Mouse (Mus musculus) kidney, postnatal 0 days (tissue): ENCODE measurements at regions not wholly inside any gene's neighbourhood (a gene's known extent, or its start where the extent isn't known, plus 50 kb on each side); places are given as distances from the start of the nearest gene placed in this dataset.

ENCODE experiments used
- ATAC-seq: fragments of 200-750 bp; cut with Nextera tagmentation; replicated peaks from 2 replicates; pipeline ENCODE4 v1.8.0; 2017; ENCODE audit warnings: low read depth, moderate number of reproducible peaks, moderate TSS enrichment, moderate library complexity; ENCODE audit not compliant: low FRiP score
- DNase-seq: peaks from one replicate; pipeline ENCODE4 v3.0.0-alpha.2; 2016; ENCODE audit warnings: low spot score
- H3K27ac ChIP-seq: fragments of 300-500 bp; sonication (generic); 2 replicates; pipeline ENCODE4 v1.5.1; 2014; ENCODE audit warnings: mild to moderate bottlenecking
- H3K27me3 ChIP-seq: fragments of 300-500 bp; sonication (generic); 2 replicates; pipeline ENCODE4 v1.6.1; 2014; ENCODE audit warnings: low read length, mixed read lengths; ENCODE audit not compliant: insufficient read depth
- H3K36me3 ChIP-seq: fragments of 300-500 bp; sonication (generic); 2 replicates; pipeline ENCODE4 v1.6.1; 2014; ENCODE audit warnings: low read length, mixed read lengths; ENCODE audit not compliant: insufficient read depth
- H3K4me1 ChIP-seq: fragments of 300-500 bp; sonication (generic); replicated peaks from 2 replicates; pipeline ENCODE4 v1.6.1; 2014; ENCODE audit warnings: antibody characterized with exemption, low read length, mixed read lengths; ENCODE audit not compliant: insufficient read depth
- H3K4me2 ChIP-seq: fragments of 300-500 bp; sonication (generic); 2 replicates; pipeline ENCODE4 v1.6.1; 2014; ENCODE audit warnings: mild to moderate bottlenecking, low read length, moderate library complexity, mixed read lengths
- H3K4me3 ChIP-seq: fragments of 300-500 bp; sonication (generic); replicated peaks from 2 replicates; pipeline ENCODE4 v1.5.1; 2014; ENCODE audit warnings: low read depth, low read length
- H3K9ac ChIP-seq: fragments of 300-500 bp; sonication (generic); 2 replicates; pipeline ENCODE4 v1.6.1; 2014; ENCODE audit warnings: low read depth, low read length
- H3K9me3 ChIP-seq: fragments of 300-500 bp; sonication (generic); replicated peaks from 2 replicates; pipeline ENCODE4 v1.6.1; 2016; ENCODE audit warnings: low read length, inconsistent platforms, mixed read lengths
- CTCF ChIP-seq: IDR thresholded peaks from 2 replicates; pipeline ENCODE4 v1.5.1; 2016; ENCODE audit warnings: antibody characterized with exemption, low read depth, mild to moderate bottlenecking, moderate library complexity
- WGBS: fragments of 180-500 bp; shearing (Covaris S2); extraction: QIAGEN DNeasy Blood & Tissue Kit; methylation state at CpG from one replicate; pipeline ENCODE4 v1.1.7; 2014; 5-methylcytosine and 5-hydroxymethylcytosine counted together

DNA sequence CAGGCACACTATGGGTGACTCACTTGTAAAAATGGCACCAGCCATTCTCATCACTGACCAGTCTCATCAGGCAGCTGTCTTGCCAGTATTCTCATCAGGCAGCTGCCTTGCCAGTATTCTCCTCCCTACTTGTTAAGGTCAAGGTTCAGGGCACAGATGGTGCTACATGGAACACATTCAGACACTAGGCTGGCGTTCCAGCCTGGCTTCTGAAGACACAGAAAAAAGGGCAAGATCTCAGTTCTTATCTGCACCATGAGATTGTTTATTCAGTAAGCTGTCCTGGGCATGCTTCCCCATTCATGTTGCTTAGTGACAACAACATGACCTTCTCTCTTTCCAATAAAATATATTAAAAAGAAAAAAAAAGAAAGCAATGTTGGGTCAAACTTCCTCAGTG is 90.7 kb upstream of the Itgb1 start:
- H3K9me3 ChIP-seq: no peaks in the 10 kb centered on the region
- ATAC-seq (no peak), DNase-seq (peak; percentile 25)
- no peaks in the 10 kb centered on the region for H3K36me3 ChIP-seq
- 21% methylated on average over 1 of the region's 1 CpGs for WGBS
- H3K4me3 ChIP-seq: no peak overlapping the region
- H3K27me3 ChIP-seq: no peaks in the 10 kb centered on the region
- no peak overlapping the region for H3K9ac ChIP-seq
- no peaks in the 10 kb centered on the region for H3K4me1 ChIP-seq
- no peak overlapping the region for H3K27ac ChIP-seq
- TF ChIP-seq CTCF: no peak
- H3K4me2 ChIP-seq: no peak overlapping the region

DNA sequence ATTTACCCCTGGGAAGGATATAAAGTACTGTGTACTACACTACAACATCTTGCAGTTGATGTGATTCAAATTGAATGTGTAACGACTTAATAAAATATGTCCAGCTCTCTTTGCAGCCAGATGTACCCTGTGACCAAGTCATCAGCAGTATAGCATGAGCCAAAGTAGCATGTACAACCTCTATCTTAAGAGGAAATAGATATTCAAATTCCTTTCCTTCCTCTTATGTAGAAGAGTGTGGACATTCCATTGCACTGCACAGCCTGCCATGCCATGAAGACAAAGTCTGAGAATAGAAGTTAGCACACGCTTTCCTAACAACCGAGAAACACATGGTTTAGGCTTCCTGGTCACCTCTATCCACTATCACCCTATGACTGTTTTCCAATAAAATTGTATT is 79.9 kb upstream of the Itgb1 start:
- TF ChIP-seq CTCF: no peak
- H3K27me3 ChIP-seq: no peaks in the 10 kb centered on the region
- no peaks in the 10 kb centered on the region for H3K9me3 ChIP-seq
- no peak overlapping the region for H3K9ac ChIP-seq
- no peaks in the 10 kb centered on the region for H3K36me3 ChIP-seq
- no peak overlapping the region for H3K4me2 ChIP-seq
- WGBS: 89% methylated on average over 3 of the region's 3 CpGs
- H3K4me1 ChIP-seq: no peaks in the 10 kb centered on the region
- H3K27ac ChIP-seq: no peak overlapping the region
- DNase-seq (no peak), ATAC-seq (no peak)
- no peak overlapping the region for H3K4me3 ChIP-seq

- Histone ChIP-seq H3K36me3 (no peaks in the 10 kb centered on the region), H3K27me3 (no peaks in the 10 kb centered on the region), H3K27ac (no peak overlapping the region), H3K4me3 (no peak overlapping the region), H3K9ac (no peak overlapping the region), H3K4me1 (no peaks in the 10 kb centered on the region), H3K9me3 (no peaks in the 10 kb centered on the region), H3K4me2 (no peak overlapping the region)
- ATAC-seq (no peak), DNase-seq (peak; percentile 70)
- no peak; the same call in 1 of the 2 replicates for TF ChIP-seq CTCF
- WGBS: 29% methylated on average over 2 of the region's 2 CpGs
These were observed 76.6 kb upstream of the Itgb1 start for GRCm38 (mm10) chr8:128608876-128609275.

GRCm38 (mm10) chr8:128612607-128613006 is 72.8 kb upstream of the Itgb1 start:
- Histone ChIP-seq H3K4me3 (no peak overlapping the region), H3K9ac (no peak overlapping the region), H3K4me1 (no peaks in the 10 kb centered on the region), H3K4me2 (no peak overlapping the region), H3K27ac (no peak overlapping the region), H3K9me3 (no peaks in the 10 kb centered on the region), H3K36me3 (no peaks in the 10 kb centered on the region), H3K27me3 (no peaks in the 10 kb centered on the region)
- DNase-seq: no peak
- no peak for ATAC-seq
- WGBS: 55% methylated on average over 5 of the region's 5 CpGs
- no peak for TF ChIP-seq CTCF

DNA sequence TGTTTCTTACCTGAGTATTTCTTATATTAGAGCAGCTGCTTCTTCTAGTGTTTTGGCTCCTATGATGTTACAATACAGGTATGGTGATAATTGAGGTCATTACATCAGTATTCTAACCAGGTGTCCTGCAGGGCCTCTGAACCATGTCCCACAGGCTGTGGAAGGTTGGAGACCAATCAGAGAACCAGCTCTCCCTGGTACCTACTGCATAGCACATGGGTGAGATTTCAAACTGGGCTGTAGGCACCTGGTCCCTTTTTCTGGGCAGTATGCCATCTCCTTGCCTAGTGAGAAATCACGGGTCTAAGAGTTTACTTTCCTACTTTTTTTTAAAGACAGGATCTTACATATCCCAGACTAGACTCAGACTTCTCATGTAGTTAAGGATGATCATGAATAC is 67.6 kb upstream of the Itgb1 start:
- no peak overlapping the region for H3K4me2 ChIP-seq
- 50% methylated on average over 1 of the region's 1 CpGs for WGBS
- H3K9ac ChIP-seq: no peak overlapping the region
- no peaks in the 10 kb centered on the region for H3K4me1 ChIP-seq
- no peak overlapping the region for H3K27ac ChIP-seq
- no peak for TF ChIP-seq CTCF
- H3K9me3 ChIP-seq: no peaks in the 10 kb centered on the region
- H3K36me3 ChIP-seq: no peaks in the 10 kb centered on the region
- H3K27me3 ChIP-seq: no peaks in the 10 kb centered on the region
- H3K4me3 ChIP-seq: no peak overlapping the region
- DNase-seq (no peak), ATAC-seq (no peak)

DNA sequence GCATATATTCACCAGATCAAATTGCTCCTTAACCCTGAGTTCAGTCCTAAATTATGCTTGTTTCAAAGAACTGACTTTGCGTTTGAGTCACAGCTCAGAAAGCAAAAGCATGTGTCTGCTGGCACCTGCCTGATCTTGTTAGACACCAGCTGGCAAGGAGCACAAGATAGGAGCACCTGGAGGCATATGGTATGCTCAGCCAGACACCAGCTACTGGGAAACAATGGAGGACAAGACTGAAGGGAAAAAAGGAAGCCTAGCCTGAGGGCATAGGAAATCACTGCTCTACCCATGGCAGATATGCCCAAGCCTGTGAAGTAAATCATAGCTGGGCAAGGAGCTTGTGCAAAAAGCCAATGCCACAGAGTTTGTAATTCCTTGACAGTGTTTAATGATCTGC is 66.4 kb upstream of the Itgb1 start:
- no peak overlapping the region for H3K27ac ChIP-seq
- H3K4me1 ChIP-seq: no peaks in the 10 kb centered on the region
- no peak overlapping the region for H3K4me2 ChIP-seq
- H3K27me3 ChIP-seq: no peaks in the 10 kb centered on the region
- no peaks in the 10 kb centered on the region for H3K9me3 ChIP-seq
- no peak for DNase-seq
- WGBS: 60% methylated on average over 1 of the region's 1 CpGs
- no peaks in the 10 kb centered on the region for H3K36me3 ChIP-seq
- no peak for ATAC-seq
- H3K9ac ChIP-seq: no peak overlapping the region
- TF ChIP-seq CTCF: no peak
- H3K4me3 ChIP-seq: no peak overlapping the region
